Comparison of ENCODE assay signal across 20 mouse cellular contexts in genomic region chr13:31667919-31668524, GRCm38 (mm10). TPM values are rescaled to one million over a fixed set of nuclear protein-coding genes. Genes with fewer than 3 reads are reported as not detected.
DNase-seq lines count a peak whose midpoint lies in the region; ATAC-seq and TF ChIP-seq lines count a peak whose summit lies in the region.
"Had no signal": no experiment of that assay in that cellular context is flagged by ENCODE, and none has a peak within 500 bp of the region (broad histone marks: within the 10 kb centered on the region; RNA-seq: fewer than 3 reads in every experiment).

No protein-coding gene starts in this region.

- no peak for TF ChIP-seq EP300 in lung, postnatal 0 days (IDR thresholded peaks at IDR 0.05)

- no peaks in the 10 kb centered on the region for H3K27me3 ChIP-seq in embryonic facial prominence, embryonic 14.5 days (replicated peaks; ENCODE audit: control insufficient read depth, insufficient read depth, low read length)
- H3K27me3 ChIP-seq in embryonic facial prominence, embryonic 10.5 days (replicated peaks; ENCODE audit: low read depth, poor library complexity, severe bottlenecking): no peaks in the 10 kb centered on the region
- H3K27me3 ChIP-seq in intestine, embryonic 15.5 days (replicated peaks): no peaks in the 10 kb centered on the region
- H3K27me3 ChIP-seq in intestine, postnatal 0 days (replicated peaks; ENCODE audit: control insufficient read depth, insufficient read depth, low read length): no peaks in the 10 kb centered on the region
- no peaks in the 10 kb centered on the region for H3K27me3 ChIP-seq in lung, postnatal 0 days (replicated peaks; ENCODE audit: insufficient read depth, low read length)
- no peaks in the 10 kb centered on the region for H3K27me3 ChIP-seq in intestine, embryonic 16.5 days (replicated peaks; ENCODE audit: control insufficient read depth, insufficient read depth, low read length)
- H3K27me3 ChIP-seq: forebrain, embryonic 12.5 days; heart, embryonic 15.5 days had no signal

- DNase-seq in embryonic facial prominence, embryonic 14.5 days (ENCODE audit: low spot score): peak; percentile 56
- DNase-seq in embryonic facial prominence, embryonic 10.5 days (ENCODE audit: low spot score): no peak
- DNase-seq in lung, postnatal 0 days (ENCODE audit: low spot score): peak; percentile 36
- DNase-seq in lung, postnatal 25 days (ENCODE audit: low spot score): no peak
- DNase-seq: cerebellum, adult 8-10 months; gastrocnemius, postnatal 10 days; heart, adult 18-20 months; kidney, adult 18-20 months; right cerebral cortex, adult 18-20 months; thymus, postnatal 25 days had no signal

- H3K36me3 ChIP-seq in embryonic facial prominence, embryonic 14.5 days (ENCODE audit: control insufficient read depth, insufficient read depth, low read length): no peaks in the 10 kb centered on the region
- no peaks in the 10 kb centered on the region for H3K36me3 ChIP-seq in embryonic facial prominence, embryonic 10.5 days (replicated peaks)
- no peaks in the 10 kb centered on the region for H3K36me3 ChIP-seq in intestine, embryonic 15.5 days
- H3K36me3 ChIP-seq in intestine, postnatal 0 days (ENCODE audit: control insufficient read depth, insufficient read depth): no peaks in the 10 kb centered on the region
- H3K36me3 ChIP-seq in lung, postnatal 0 days (ENCODE audit: insufficient read depth, low read length): no peaks in the 10 kb centered on the region
- H3K36me3 ChIP-seq in intestine, embryonic 16.5 days (ENCODE audit: control insufficient read depth, insufficient read depth, low read length): no peaks in the 10 kb centered on the region
- H3K36me3 ChIP-seq: forebrain, embryonic 12.5 days; heart, embryonic 15.5 days had no signal

- H3K4me1 ChIP-seq in embryonic facial prominence, embryonic 14.5 days (ENCODE audit: control insufficient read depth, insufficient read depth, low read length): no peaks in the 10 kb centered on the region
- H3K4me1 ChIP-seq in embryonic facial prominence, embryonic 10.5 days: no peaks in the 10 kb centered on the region
- no peaks in the 10 kb centered on the region for H3K4me1 ChIP-seq in intestine, embryonic 15.5 days (replicated peaks)
- no peaks in the 10 kb centered on the region for H3K4me1 ChIP-seq in intestine, postnatal 0 days (replicated peaks; ENCODE audit: control insufficient read depth, insufficient read depth, low read length)
- no peaks in the 10 kb centered on the region for H3K4me1 ChIP-seq in lung, postnatal 0 days (ENCODE audit: insufficient read depth, low read depth, low read length)
- no peaks in the 10 kb centered on the region for H3K4me1 ChIP-seq in intestine, embryonic 16.5 days (ENCODE audit: control insufficient read depth, insufficient read depth, low read length)
- H3K4me1 ChIP-seq: forebrain, embryonic 12.5 days; heart, embryonic 15.5 days had no signal

- no peak overlapping the region for H3K4me2 ChIP-seq in embryonic facial prominence, embryonic 14.5 days (ENCODE audit: low read depth, low read length)
- no peak overlapping the region for H3K4me2 ChIP-seq in intestine, embryonic 15.5 days (replicated peaks)
- H3K4me2 ChIP-seq in intestine, postnatal 0 days (replicated peaks; ENCODE audit: low read depth): no peak overlapping the region
- no peak overlapping the region for H3K4me2 ChIP-seq in lung, postnatal 0 days (replicated peaks; ENCODE audit: low read depth, low read length)
- no peak overlapping the region for H3K4me2 ChIP-seq in intestine, embryonic 16.5 days (ENCODE audit: low read depth, low read length)
- H3K4me2 ChIP-seq: forebrain, embryonic 12.5 days; heart, embryonic 15.5 days; liver, embryonic 11.5 days; midbrain, embryonic 11.5 days had no signal

- no peaks in the 10 kb centered on the region for H3K9me3 ChIP-seq in embryonic facial prominence, embryonic 14.5 days (ENCODE audit: control insufficient read depth, low read length)
- no peaks in the 10 kb centered on the region for H3K9me3 ChIP-seq in embryonic facial prominence, embryonic 10.5 days
- no peaks in the 10 kb centered on the region for H3K9me3 ChIP-seq in intestine, embryonic 15.5 days
- H3K9me3 ChIP-seq in intestine, postnatal 0 days (ENCODE audit: control insufficient read depth): no peaks in the 10 kb centered on the region
- H3K9me3 ChIP-seq in lung, postnatal 0 days (ENCODE audit: low read length): no peaks in the 10 kb centered on the region
- H3K9me3 ChIP-seq in intestine, embryonic 16.5 days (ENCODE audit: control insufficient read depth, low read length): no peaks in the 10 kb centered on the region
- H3K9me3 ChIP-seq: forebrain, embryonic 12.5 days; heart, embryonic 15.5 days had no signal

- H3K9ac ChIP-seq in embryonic facial prominence, embryonic 14.5 days (ENCODE audit: low read depth, low read length): no peak overlapping the region
- H3K9ac ChIP-seq in intestine, embryonic 15.5 days: no peak overlapping the region
- H3K9ac ChIP-seq in intestine, postnatal 0 days (ENCODE audit: low read depth, low read length): no peak overlapping the region
- H3K9ac ChIP-seq in lung, postnatal 0 days (replicated peaks; ENCODE audit: low read depth): no peak overlapping the region
- no peak overlapping the region for H3K9ac ChIP-seq in intestine, embryonic 16.5 days (ENCODE audit: low read depth, low read length)
- H3K9ac ChIP-seq: forebrain, embryonic 12.5 days; heart, embryonic 15.5 days had no signal

- 50% methylated on average over 6 of the region's 6 CpGs for WGBS in embryonic facial prominence, embryonic 14.5 days
- WGBS in embryonic facial prominence, embryonic 10.5 days: 76% methylated on average over 6 of the region's 6 CpGs
- 45% methylated on average over 6 of the region's 6 CpGs for WGBS in intestine, embryonic 15.5 days
- WGBS in intestine, postnatal 0 days: 52% methylated on average over 6 of the region's 6 CpGs
- 48% methylated on average over 6 of the region's 6 CpGs for WGBS in lung, postnatal 0 days
- WGBS in intestine, embryonic 16.5 days: 39% methylated on average over 6 of the region's 6 CpGs

- no peak for TF ChIP-seq CTCF in intestine, postnatal 0 days (IDR thresholded peaks at IDR 0.05; ENCODE audit: low read depth)
- TF ChIP-seq CTCF in lung, postnatal 0 days (IDR thresholded peaks at IDR 0.05): no peak

- no peak overlapping the region for H3K27ac ChIP-seq in embryonic facial prominence, embryonic 14.5 days (replicated peaks; ENCODE audit: low read depth, low read length)
- H3K27ac ChIP-seq in embryonic facial prominence, embryonic 10.5 days (replicated peaks): no peak overlapping the region
- no peak overlapping the region for H3K27ac ChIP-seq in intestine, embryonic 15.5 days
- H3K27ac ChIP-seq in intestine, postnatal 0 days (ENCODE audit: low read depth, low read length): no peak overlapping the region
- H3K27ac ChIP-seq in lung, postnatal 0 days (ENCODE audit: low read length): no peak overlapping the region
- no peak overlapping the region for H3K27ac ChIP-seq in intestine, embryonic 16.5 days (ENCODE audit: low read length)
- H3K27ac ChIP-seq: forebrain, embryonic 12.5 days; heart, embryonic 15.5 days; macrophage had no signal

- no peak overlapping the region for H3K4me3 ChIP-seq in embryonic facial prominence, embryonic 14.5 days (ENCODE audit: low read depth, low read length)
- H3K4me3 ChIP-seq in embryonic facial prominence, embryonic 10.5 days: no peak overlapping the region
- no peak overlapping the region for H3K4me3 ChIP-seq in intestine, embryonic 15.5 days (replicated peaks)
- H3K4me3 ChIP-seq in intestine, postnatal 0 days (ENCODE audit: low read depth, low read length): no peak overlapping the region
- H3K4me3 ChIP-seq in lung, postnatal 0 days (ENCODE audit: low read depth, low read length): no peak overlapping the region
- H3K4me3 ChIP-seq in intestine, embryonic 16.5 days (ENCODE audit: low read length): no peak overlapping the region
- H3K4me3 ChIP-seq: forebrain, embryonic 12.5 days; heart, embryonic 15.5 days had no signal

- ATAC-seq in embryonic facial prominence, embryonic 14.5 days (ENCODE audit: low read depth): no peak
- peak; percentile 41 for ATAC-seq in intestine, embryonic 15.5 days
- no peak for ATAC-seq in intestine, postnatal 0 days
- ATAC-seq in lung, postnatal 0 days: peak; percentile 49
- ATAC-seq in intestine, embryonic 16.5 days: peak; percentile 55; the same call in 1 of the 2 replicates
- ATAC-seq: CD4-positive, CD25-positive, alpha-beta regulatory T cell, adult 4 months had no signal

RNA-seq across cellular contexts. Expression of gene Foxf2, which starts 42.4 kb away (rescaled TPM):
- polyA plus RNA-seq in embryonic facial prominence, embryonic 14.5 days (2014; fragmentation: Nextera tagmentation; extraction: Ambion mirVana): 5.1 and 5.3 TPM in 2 replicates
- polyA plus RNA-seq in embryonic facial prominence, embryonic 10.5 days (2016; fragmentation: Nextera tagmentation; extraction: Ambion mirVana): 10.8 and 12.8 TPM in 2 replicates
- 17.7 and 20.1 TPM in 2 replicates for polyA plus RNA-seq in intestine, embryonic 15.5 days (2015; fragmentation: Nextera tagmentation; extraction: Ambion mirVana)
- 9.3 and 10.6 TPM in 2 replicates for polyA plus RNA-seq in intestine, postnatal 0 days (2015; fragmentation: Nextera tagmentation; extraction: Ambion mirVana)
- 14.9 and 26.6 TPM in 2 replicates for polyA plus RNA-seq in lung, postnatal 0 days (2015; fragmentation: Nextera tagmentation; extraction: Ambion mirVana)
- polyA plus RNA-seq in intestine, embryonic 16.5 days (2015; fragmentation: Nextera tagmentation; extraction: Ambion mirVana): 11.4 and 13.7 TPM in 2 replicates
- polyA plus RNA-seq: CD4-positive, CD25-positive, alpha-beta regulatory T cell, adult 4 months; macrophage; testis, adult 2 months had no signal

Comparison
In these comparisons a context has a peak if more than half of its experiments do, and no peak if none do; other contexts are left out.
1. ATAC-seq: peak in intestine, embryonic 15.5 days (single experiment), lung, postnatal 0 days (single experiment) and intestine, embryonic 16.5 days (single experiment); none in embryonic facial prominence, embryonic 14.5 days (single experiment) and intestine, postnatal 0 days (single experiment).
2. DNase-seq: peak in embryonic facial prominence, embryonic 14.5 days (single experiment) and lung, postnatal 0 days (single experiment); none in embryonic facial prominence, embryonic 10.5 days (single experiment) and lung, postnatal 25 days (single experiment).